9 mouse cellular contexts compared by ENCODE assay signal in the genomic region with DNA sequence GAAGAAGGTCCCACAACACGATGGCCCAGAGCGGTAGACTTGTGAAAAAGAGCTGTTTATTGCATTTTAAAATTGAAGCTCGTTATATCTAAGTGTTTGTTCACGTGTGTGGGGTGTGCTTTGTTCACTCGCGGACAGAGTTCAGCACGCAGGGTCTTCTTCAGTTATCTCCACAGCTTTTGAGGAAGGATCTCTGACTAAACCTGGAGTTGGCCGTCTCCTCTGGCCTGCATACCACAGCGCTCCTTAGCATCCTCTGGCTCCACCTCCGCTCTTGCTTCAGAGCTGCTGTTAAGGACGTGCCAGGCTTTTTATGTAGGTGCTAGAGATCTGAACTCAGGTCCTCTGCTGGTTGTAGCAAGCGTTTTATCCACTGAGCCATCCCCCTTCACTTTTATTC. TPM values are rescaled to one million over a fixed set of nuclear protein-coding genes. Genes with fewer than 3 reads are reported as not detected.
DNase-seq lines count a peak whose midpoint lies in the region; ATAC-seq and TF ChIP-seq lines count a peak whose summit lies in the region.
"Had no signal": no experiment of that assay in that cellular context is flagged by ENCODE, and none has a peak within 500 bp of the region (broad histone marks: within the 10 kb centered on the region; RNA-seq: fewer than 3 reads in every experiment).

No protein-coding gene starts in this region.

- no peaks in the 10 kb centered on the region for H3K27me3 ChIP-seq in intestine, embryonic 14.5 days (replicated peaks; ENCODE audit: control insufficient read depth, insufficient read depth, low read length)
- H3K27me3 ChIP-seq in intestine, postnatal 0 days (replicated peaks; ENCODE audit: control insufficient read depth, insufficient read depth, low read length) = 0 out of 2 replicates have a peak, but pooled peaks cover 3% of the 10 kb centered on the region
- H3K27me3 ChIP-seq in embryonic facial prominence, embryonic 14.5 days (replicated peaks; ENCODE audit: control insufficient read depth, insufficient read depth, low read length) = peaks cover 51% of the 10 kb centered on the region
- 0 out of 2 replicates have a peak, but pooled peaks cover 2% of the 10 kb centered on the region for H3K27me3 ChIP-seq in intestine, embryonic 16.5 days (replicated peaks; ENCODE audit: control insufficient read depth, insufficient read depth, low read length)
- peaks cover 67% of the 10 kb centered on the region for H3K27me3 ChIP-seq in midbrain, embryonic 12.5 days

- no peaks in the 10 kb centered on the region for H3K36me3 ChIP-seq in intestine, embryonic 14.5 days (ENCODE audit: control insufficient read depth, insufficient read depth, low read length)
- H3K36me3 ChIP-seq in intestine, postnatal 0 days (ENCODE audit: control insufficient read depth, insufficient read depth) = no peaks in the 10 kb centered on the region
- no peaks in the 10 kb centered on the region for H3K36me3 ChIP-seq in embryonic facial prominence, embryonic 14.5 days (ENCODE audit: control insufficient read depth, insufficient read depth, low read length)
- H3K36me3 ChIP-seq in intestine, embryonic 16.5 days (ENCODE audit: control insufficient read depth, insufficient read depth, low read length) = no peaks in the 10 kb centered on the region
- H3K36me3 ChIP-seq in midbrain, embryonic 12.5 days = no peaks in the 10 kb centered on the region

- no peak for TF ChIP-seq CTCF in intestine, postnatal 0 days (IDR thresholded peaks at IDR 0.05; ENCODE audit: low read depth)

- intact Hi-C loops in left cerebral cortex, postnatal 25 days (cut with DNase I) = loop anchor here (5.0 kb wide), 1 partner anchor 338 kb away; no protein-coding TSS in a partner anchor

- H3K4me1 ChIP-seq in intestine, embryonic 14.5 days (replicated peaks; ENCODE audit: control insufficient read depth, insufficient read depth, low read length) = peaks cover 19% of the 10 kb centered on the region
- H3K4me1 ChIP-seq in intestine, postnatal 0 days (replicated peaks; ENCODE audit: control insufficient read depth, insufficient read depth, low read length) = peaks cover 4% of the 10 kb centered on the region; the same call in 1 of the 2 replicates
- peaks cover 12% of the 10 kb centered on the region for H3K4me1 ChIP-seq in embryonic facial prominence, embryonic 14.5 days (ENCODE audit: control insufficient read depth, insufficient read depth, low read length)
- peaks cover 20% of the 10 kb centered on the region for H3K4me1 ChIP-seq in intestine, embryonic 16.5 days (ENCODE audit: control insufficient read depth, insufficient read depth, low read length)
- peaks cover 15% of the 10 kb centered on the region for H3K4me1 ChIP-seq in midbrain, embryonic 12.5 days

- no peak for ATAC-seq in intestine, embryonic 14.5 days (replicated peaks; ENCODE audit: low FRiP score, low TSS enrichment, low read depth)
- no peak for ATAC-seq in intestine, postnatal 0 days
- no peak for ATAC-seq in embryonic facial prominence, embryonic 14.5 days (ENCODE audit: low read depth)
- ATAC-seq in intestine, embryonic 16.5 days = no peak
- no peak for ATAC-seq in midbrain, embryonic 12.5 days (ENCODE audit: low FRiP score, low read depth)

- peak overlapping the region; percentile 24 for H3K4me2 ChIP-seq in intestine, embryonic 14.5 days (ENCODE audit: low read length)
- no peak overlapping the region; the same call in 1 of the 2 replicates for H3K4me2 ChIP-seq in intestine, postnatal 0 days (replicated peaks; ENCODE audit: low read depth)
- H3K4me2 ChIP-seq in embryonic facial prominence, embryonic 14.5 days (ENCODE audit: low read depth, low read length) = peak overlapping the region; percentile 30
- H3K4me2 ChIP-seq in intestine, embryonic 16.5 days (ENCODE audit: low read depth, low read length) = 0 out of 2 replicates have a peak overlapping the region, but pooled peaks have one; percentile 11
- peak overlapping the region; percentile 23 for H3K4me2 ChIP-seq in midbrain, embryonic 12.5 days (replicated peaks)

- 23% methylated on average over 12 of the region's 12 CpGs for WGBS in intestine, embryonic 14.5 days
- WGBS in intestine, postnatal 0 days = 40% methylated on average over 12 of the region's 12 CpGs
- 22% methylated on average over 12 of the region's 12 CpGs for WGBS in embryonic facial prominence, embryonic 14.5 days
- 33% methylated on average over 12 of the region's 12 CpGs for WGBS in intestine, embryonic 16.5 days
- 26% methylated on average over 12 of the region's 12 CpGs for WGBS in midbrain, embryonic 12.5 days

- no peaks in the 10 kb centered on the region for H3K9me3 ChIP-seq in intestine, embryonic 14.5 days (ENCODE audit: control insufficient read depth, low read length)
- no peaks in the 10 kb centered on the region for H3K9me3 ChIP-seq in intestine, postnatal 0 days (ENCODE audit: control insufficient read depth)
- no peaks in the 10 kb centered on the region for H3K9me3 ChIP-seq in embryonic facial prominence, embryonic 14.5 days (ENCODE audit: control insufficient read depth, low read length)
- H3K9me3 ChIP-seq in intestine, embryonic 16.5 days (ENCODE audit: control insufficient read depth, low read length) = no peaks in the 10 kb centered on the region
- H3K9me3 ChIP-seq in midbrain, embryonic 12.5 days = no peaks in the 10 kb centered on the region

- peak overlapping the region; percentile 47 for H3K27ac ChIP-seq in intestine, embryonic 14.5 days (ENCODE audit: low read depth)
- no peak overlapping the region for H3K27ac ChIP-seq in intestine, postnatal 0 days (ENCODE audit: low read depth, low read length)
- no peak overlapping the region for H3K27ac ChIP-seq in embryonic facial prominence, embryonic 14.5 days (replicated peaks; ENCODE audit: low read depth, low read length)
- H3K27ac ChIP-seq in intestine, embryonic 16.5 days (ENCODE audit: low read length) = peak overlapping the region; percentile 64; the same call in 1 of the 2 replicates
- no peak overlapping the region for H3K27ac ChIP-seq in midbrain, embryonic 12.5 days (replicated peaks)

- H3K9ac ChIP-seq in intestine, embryonic 14.5 days (ENCODE audit: low read length) = 0 out of 2 replicates have a peak overlapping the region, but pooled peaks have one; percentile 2
- H3K9ac ChIP-seq in intestine, postnatal 0 days (ENCODE audit: low read depth, low read length) = no peak overlapping the region
- H3K9ac ChIP-seq in embryonic facial prominence, embryonic 14.5 days (ENCODE audit: low read depth, low read length) = 0 out of 2 replicates have a peak overlapping the region, but pooled peaks have one; percentile 26
- 0 out of 2 replicates have a peak overlapping the region, but pooled peaks have one; percentile 36 for H3K9ac ChIP-seq in intestine, embryonic 16.5 days (ENCODE audit: low read depth, low read length)
- H3K9ac ChIP-seq in midbrain, embryonic 12.5 days (replicated peaks) = 0 out of 2 replicates have a peak overlapping the region, but pooled peaks have one; percentile 43

- DNase-seq in intestine, embryonic 14.5 days (ENCODE audit: low spot score) = no peak
- no peak for DNase-seq in embryonic facial prominence, embryonic 14.5 days (ENCODE audit: low spot score)
- no peak for DNase-seq in gastrocnemius, postnatal 4 days (ENCODE audit: low spot score in 2 of 2)
- no peak for DNase-seq in urinary bladder, adult 2 months (ENCODE audit: low spot score)
- no peak for DNase-seq in left cerebral cortex, postnatal 25 days (ENCODE audit: low spot score in 2 of 2)
- DNase-seq: layer of hippocampus, postnatal 36 days had no signal

- H3K4me3 ChIP-seq in intestine, embryonic 14.5 days (ENCODE audit: low read depth, low read length) = no peak overlapping the region
- no peak overlapping the region for H3K4me3 ChIP-seq in intestine, postnatal 0 days (ENCODE audit: low read depth, low read length)
- H3K4me3 ChIP-seq in embryonic facial prominence, embryonic 14.5 days (ENCODE audit: low read depth, low read length) = no peak overlapping the region
- 0 out of 2 replicates have a peak overlapping the region, but pooled peaks have one; percentile 1 for H3K4me3 ChIP-seq in intestine, embryonic 16.5 days (ENCODE audit: low read length)
- H3K4me3 ChIP-seq in midbrain, embryonic 12.5 days = no peak overlapping the region

RNA-seq across cellular contexts. Expression of a gene that starts 52.9 kb away (rescaled TPM):
- polyA plus RNA-seq in intestine, embryonic 14.5 days (2014; fragmentation: Nextera tagmentation; extraction: Ambion mirVana) = 72.7 and 77.8 TPM in 2 replicates
- 29.4 and 31.2 TPM in 2 replicates for polyA plus RNA-seq in intestine, postnatal 0 days (2015; fragmentation: Nextera tagmentation; extraction: Ambion mirVana)
- 60.6 and 65.5 TPM in 2 replicates for polyA plus RNA-seq in embryonic facial prominence, embryonic 14.5 days (2014; fragmentation: Nextera tagmentation; extraction: Ambion mirVana)
- 62.2 and 62.5 TPM in 2 replicates for polyA plus RNA-seq in intestine, embryonic 16.5 days (2015; fragmentation: Nextera tagmentation; extraction: Ambion mirVana)
- 150 and 159 TPM in 2 replicates for polyA plus RNA-seq in midbrain, embryonic 12.5 days (2016; fragmentation: Nextera tagmentation; extraction: Ambion mirVana)
- total RNA-seq in gastrocnemius, postnatal 4 days (2021) = 100 to 1,000 TPM; 118 to 123 TPM
- 36.8 and 48.9 TPM in 2 replicates for polyA plus RNA-seq in urinary bladder, adult 2 months (2012; rRNA removed)
- 100 to 1,000 TPM; 105 to 121 TPM for total RNA-seq in left cerebral cortex, postnatal 25 days (2021)

Comparison
In these comparisons a context has a peak if more than half of its experiments do, and no peak if none do; other contexts are left out.
1. H3K27ac ChIP-seq: peak in intestine, embryonic 14.5 days (single experiment) and intestine, embryonic 16.5 days (single experiment); none in intestine, postnatal 0 days (single experiment), embryonic facial prominence, embryonic 14.5 days (single experiment) and midbrain, embryonic 12.5 days (single experiment).